Mouse (Mus musculus) ES-Bruce4 (cell line): ENCODE measurements around the gene Ggt5. TPM values are rescaled to one million over a fixed set of nuclear protein-coding genes. Genes with fewer than 3 reads are reported as not detected.

Experiments used
- H3K27ac ChIP-seq: 2 replicates; pipeline ENCODE4 v1.5.1; 2012; ENCODE audit warnings: low read length, inconsistent platforms; ENCODE audit not compliant: insufficient read depth
- H3K27me3 ChIP-seq: 2 replicates; pipeline ENCODE4 v1.6.1; 2012; ENCODE audit warnings: mild to moderate bottlenecking, low read length, inconsistent platforms; ENCODE audit not compliant: control insufficient read depth, poor library complexity, insufficient read depth, severe bottlenecking
- H3K36me3 ChIP-seq: 2 replicates; pipeline ENCODE4 v1.6.1; 2012; ENCODE audit warnings: inconsistent platforms, mild to moderate bottlenecking, low read length, moderate library complexity; ENCODE audit not compliant: control insufficient read depth, poor library complexity, insufficient read depth, severe bottlenecking
- H3K4me1 ChIP-seq: one replicate; pipeline ENCODE4 v1.8.1; 2011; ENCODE audit warnings: low read length; ENCODE audit not compliant: control insufficient read depth, insufficient read depth
- H3K4me3 ChIP-seq: 2 replicates; pipeline ENCODE4 v1.5.1; 2011; ENCODE audit warnings: low read depth, mild to moderate bottlenecking, low read length
- H3K9ac ChIP-seq: 2 replicates; pipeline ENCODE4 v1.6.1; 2012; ENCODE audit warnings: low read depth, mild to moderate bottlenecking, inconsistent platforms; ENCODE audit not compliant: poor library complexity, severe bottlenecking
- H3K9me3 ChIP-seq: replicated peaks from 2 replicates; pipeline ENCODE4 v1.6.1; 2012; ENCODE audit warnings: mild to moderate bottlenecking, low read length, inconsistent platforms; ENCODE audit not compliant: control insufficient read depth, poor library complexity, insufficient read depth, severe bottlenecking
- CTCF ChIP-seq: IDR thresholded peaks from one replicate; pipeline ENCODE4 v1.8.1; 2011; ENCODE audit warnings: low read depth, low read length
- EP300 ChIP-seq: IDR thresholded peaks from 2 replicates; pipeline ENCODE4 v1.6.1; 2011; ENCODE audit warnings: low read depth, low read length; ENCODE audit not compliant: insufficient read depth
- POLR2A ChIP-seq: IDR thresholded peaks from one replicate; pipeline ENCODE4 v1.8.1; 2011; ENCODE audit warnings: low read length; ENCODE audit not compliant: insufficient read depth
- polyA plus RNA-seq: library from polyadenylated mRNA; stranded (reverse); fragments of >200 nt; gene quantifications from 2 replicates; pipeline ENCODE4 v1.2.4, GENCODE M21; 2011; ENCODE audit warnings: low read depth; ENCODE audit not compliant: missing spikeins, insufficient read depth, insufficient read length

The Ggt5 gene
- polyA plus RNA-seq, 1 experiment = 0.81 TPM

DNA sequence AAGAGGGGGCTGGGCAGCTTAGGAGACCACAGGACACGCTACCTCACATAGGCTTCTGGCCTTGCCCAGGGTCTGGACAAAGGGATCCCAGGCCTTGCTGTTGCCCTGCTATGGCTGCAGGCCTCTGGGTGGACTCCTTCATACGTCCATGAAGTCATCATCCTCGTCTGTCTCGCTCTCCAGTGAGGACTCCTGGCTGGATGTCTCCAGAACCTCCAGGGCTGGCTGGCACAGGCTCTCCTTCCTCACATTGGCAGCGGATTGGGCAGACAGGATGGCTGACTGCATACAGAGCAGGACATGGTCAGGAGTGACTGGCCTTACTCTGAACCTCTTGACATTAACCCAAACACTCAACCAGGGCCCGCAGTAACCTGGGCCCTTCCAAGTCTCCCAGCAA is 57.3 kb downstream of the Ggt5 start:
- Histone ChIP-seq H3K4me3 (no peak overlapping the region), H3K9ac (no peak overlapping the region), H3K4me1 (peaks cover 36% of the 10 kb centered on the region), H3K27ac (no peak overlapping the region), H3K36me3 (no peaks in the 10 kb centered on the region), H3K9me3 (no peaks in the 10 kb centered on the region), H3K27me3 (no peaks in the 10 kb centered on the region)
- TF ChIP-seq POLR2A (no peak), EP300 (no peak), CTCF (no peak)

GRCm38 (mm10) chr10:75647362-75647761 is 58.2 kb downstream of the Ggt5 start:
- H3K4me3 ChIP-seq = no peak overlapping the region
- peaks cover 33% of the 10 kb centered on the region for H3K4me1 ChIP-seq
- H3K9ac ChIP-seq = no peak overlapping the region
- H3K9me3 ChIP-seq = no peaks in the 10 kb centered on the region
- TF ChIP-seq CTCF = no peak
- no peak for TF ChIP-seq EP300
- TF ChIP-seq POLR2A = no peak
- 0 out of 2 replicates have a peak overlapping the region, but pooled peaks have one; percentile 7 for H3K27ac ChIP-seq
- H3K27me3 ChIP-seq = no peaks in the 10 kb centered on the region
- H3K36me3 ChIP-seq = no peaks in the 10 kb centered on the region

GRCm38 (mm10) chr10:75648091-75648490 is 59.0 kb downstream of the Ggt5 start:
- Histone ChIP-seq H3K9ac (no peak overlapping the region), H3K9me3 (no peaks in the 10 kb centered on the region), H3K4me1 (peaks cover 30% of the 10 kb centered on the region), H3K4me3 (0 out of 2 replicates have a peak overlapping the region, but pooled peaks have one; percentile 5), H3K36me3 (peaks cover 2% of the 10 kb centered on the region; the same call in 1 of the 2 replicates), H3K27ac (peak overlapping the region; percentile 85), H3K27me3 (no peaks in the 10 kb centered on the region)
- TF ChIP-seq CTCF = no peak
- TF ChIP-seq EP300 = no peak
- no peak for TF ChIP-seq POLR2A

- no peak overlapping the region for H3K9ac ChIP-seq
- H3K36me3 ChIP-seq = peaks cover 2% of the 10 kb centered on the region; the same call in 1 of the 2 replicates
- H3K9me3 ChIP-seq = no peaks in the 10 kb centered on the region
- no peaks in the 10 kb centered on the region for H3K27me3 ChIP-seq
- peak overlapping the region; percentile 5 for H3K4me3 ChIP-seq
- peaks cover 30% of the 10 kb centered on the region for H3K4me1 ChIP-seq
- peak; percentile 98 for TF ChIP-seq EP300
- no peak for TF ChIP-seq CTCF
- peak overlapping the region; percentile 91 for H3K27ac ChIP-seq
These were observed 59.9 kb downstream of the Ggt5 start for GRCm38 (mm10) chr10:75649001-75649400.

DNA sequence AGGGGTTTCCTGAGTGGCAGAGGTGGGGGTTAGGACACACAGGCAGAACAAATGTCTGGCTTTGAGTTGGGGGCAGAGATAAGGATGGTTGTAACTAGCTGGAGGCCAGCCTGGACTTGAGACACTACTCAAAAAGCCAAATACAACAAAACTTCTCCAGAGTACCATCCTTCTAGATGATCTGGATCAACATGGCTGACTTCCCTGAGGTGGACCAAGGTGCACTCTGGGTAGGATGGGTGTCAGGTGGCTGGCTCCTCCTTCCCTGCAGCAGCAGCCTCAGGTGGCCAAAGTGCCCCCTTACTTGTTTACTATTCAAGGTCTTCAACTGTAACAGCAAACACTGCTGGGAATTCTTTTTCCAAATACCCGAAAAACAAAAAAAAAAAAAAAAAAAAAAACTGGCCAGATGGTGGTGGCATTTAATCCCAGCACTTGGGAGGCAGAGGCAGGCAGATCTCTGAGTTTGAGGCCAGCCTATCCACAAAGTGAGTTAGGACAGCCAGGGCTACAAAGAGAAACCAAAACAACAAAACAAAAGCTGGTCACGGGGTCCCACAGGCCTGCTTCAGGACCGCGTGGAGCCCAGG is 60.4 kb downstream of the Ggt5 start:
- H3K36me3 ChIP-seq = peaks cover 2% of the 10 kb centered on the region; the same call in 1 of the 2 replicates
- no peaks in the 10 kb centered on the region for H3K9me3 ChIP-seq
- TF ChIP-seq EP300 (peak; percentile 89; the same call in 1 of the 2 replicates), CTCF (no peak)
- H3K9ac ChIP-seq = peak overlapping the region; percentile 25; the same call in 1 of the 2 replicates
- peaks cover 30% of the 10 kb centered on the region for H3K4me1 ChIP-seq
- no peaks in the 10 kb centered on the region for H3K27me3 ChIP-seq
- no peak overlapping the region for H3K4me3 ChIP-seq
- H3K27ac ChIP-seq = peak overlapping the region; percentile 91

DNA sequence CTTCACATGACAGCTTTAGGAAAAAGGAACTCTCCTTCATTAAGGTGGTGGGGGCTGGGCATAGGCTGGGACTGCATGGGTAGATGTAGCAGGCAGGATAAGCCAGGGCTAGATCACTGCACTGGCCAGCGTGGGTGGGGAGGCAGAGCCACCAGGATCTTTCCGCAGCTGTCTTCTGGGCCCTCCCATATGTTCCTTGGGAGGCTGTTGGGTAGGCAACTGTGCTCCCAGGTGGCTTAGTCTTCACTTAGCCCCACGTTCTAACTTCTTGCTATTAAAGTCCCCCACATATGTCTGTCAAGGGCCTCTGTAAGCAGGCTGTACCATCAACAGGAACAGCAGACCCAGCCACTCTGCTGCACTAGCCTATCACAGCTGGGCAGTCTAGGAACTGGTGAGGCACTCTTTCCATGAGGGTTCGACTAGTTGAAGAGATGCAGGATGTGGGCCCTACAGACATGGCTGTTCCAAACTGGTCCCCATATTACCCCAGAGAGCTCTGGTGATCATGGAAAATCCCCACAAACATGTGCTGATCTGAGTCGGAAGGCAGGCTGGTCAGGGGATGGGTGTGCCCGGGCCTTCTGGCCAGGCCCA is 61.3 kb downstream of the Ggt5 start:
- no peaks in the 10 kb centered on the region for H3K27me3 ChIP-seq
- H3K27ac ChIP-seq = peak overlapping the region; percentile 91
- H3K9ac ChIP-seq = no peak overlapping the region
- peaks cover 2% of the 10 kb centered on the region; the same call in 1 of the 2 replicates for H3K36me3 ChIP-seq
- no peak overlapping the region for H3K4me3 ChIP-seq
- H3K4me1 ChIP-seq = peaks cover 27% of the 10 kb centered on the region
- no peak for TF ChIP-seq CTCF
- TF ChIP-seq POLR2A = no peak
- no peak for TF ChIP-seq EP300
- no peaks in the 10 kb centered on the region for H3K9me3 ChIP-seq
